Mouse (Mus musculus) stomach, embryonic 16.5 days (tissue): Measurements from ENCODE around the gene Mdh1. TPM values are rescaled to one million over a fixed set of nuclear protein-coding genes. Genes with fewer than 3 reads are reported as not detected.
A peak's percentile ranks its signal among the peaks of the same experiment; 100 is the strongest.

Experiments
- ATAC-seq: fragments of 200-750 bp; cut with Nextera tagmentation; 2 replicates; pipeline ENCODE4 v1.8.0; 2017; ENCODE audit warnings: moderate number of reproducible peaks, moderate TSS enrichment; ENCODE audit not compliant: insufficient read depth, low FRiP score
- H3K27ac ChIP-seq: fragments of 300-500 bp; sonication (generic); 2 replicates; pipeline ENCODE4 v1.5.1; 2014; ENCODE audit warnings: low read length
- H3K27me3 ChIP-seq: fragments of 300-500 bp; sonication (generic); 2 replicates; pipeline ENCODE4 v1.6.1; 2014; ENCODE audit warnings: low read length, control low read depth, mixed read lengths; ENCODE audit not compliant: control insufficient read depth, insufficient read depth
- H3K36me3 ChIP-seq: fragments of 300-500 bp; sonication (generic); 2 replicates; pipeline ENCODE4 v1.6.1; 2014; ENCODE audit warnings: low read length; ENCODE audit not compliant: control insufficient read depth, insufficient read depth
- H3K4me1 ChIP-seq: fragments of 300-500 bp; sonication (generic); 2 replicates; pipeline ENCODE4 v1.6.1; 2014; ENCODE audit warnings: low read length, control low read depth, mixed read lengths; ENCODE audit not compliant: control insufficient read depth, insufficient read depth
- H3K4me2 ChIP-seq: fragments of 300-500 bp; sonication (generic); 2 replicates; pipeline ENCODE4 v1.6.1; 2014; ENCODE audit warnings: low read depth, low read length, mixed read lengths
- H3K4me3 ChIP-seq: fragments of 300-500 bp; sonication (generic); replicated peaks from 2 replicates; pipeline ENCODE4 v1.5.1; 2014; ENCODE audit warnings: mild to moderate bottlenecking, low read length
- H3K9ac ChIP-seq: fragments of 300-500 bp; sonication (generic); 2 replicates; pipeline ENCODE4 v1.6.1; 2014; ENCODE audit warnings: low read length
- H3K9me3 ChIP-seq: fragments of 300-500 bp; sonication (generic); replicated peaks from 2 replicates; pipeline ENCODE4 v1.6.1; 2016; ENCODE audit warnings: low read length, control low read depth; ENCODE audit not compliant: control insufficient read depth
- WGBS: fragments of 180-500 bp; shearing (Covaris S2); extraction: QIAGEN DNeasy Blood & Tissue Kit; methylation state at CpG from one replicate; pipeline ENCODE4 v1.1.7; 2014; 5-methylcytosine and 5-hydroxymethylcytosine counted together
- polyA plus RNA-seq: library from polyadenylated mRNA; unstranded; fragments of >200 nt; fragmentation: Nextera tagmentation; extraction: Ambion mirVana; gene quantifications from 2 replicates; pipeline ENCODE4 v1.2.1, GENCODE M21; 2015

Gene Mdh1
- polyA plus RNA-seq, 1 experiment from 2014 or later = 498 TPM

DNA sequence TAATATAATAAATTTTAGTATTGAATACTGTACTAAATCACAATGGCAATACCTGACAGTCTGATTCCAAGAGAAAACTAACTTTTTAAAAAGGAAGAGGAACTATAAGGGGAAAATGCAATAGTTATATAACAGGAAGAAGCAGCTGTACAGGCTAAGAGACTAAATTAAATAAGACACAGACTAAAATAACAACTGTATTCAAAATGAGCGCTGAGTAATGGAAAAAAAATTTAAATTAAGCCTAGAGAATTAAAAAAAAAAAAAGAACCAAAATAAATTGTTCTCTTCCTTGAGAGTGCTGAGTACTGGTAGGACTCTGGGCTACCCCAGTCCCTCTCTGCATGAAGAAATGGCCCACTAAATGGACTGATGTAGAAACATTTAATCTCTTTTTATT lies 4.4 kb downstream of the Mdh1 start:
- no peak overlapping the region for H3K9ac ChIP-seq
- H3K9me3 ChIP-seq = no peaks in the 10 kb centered on the region
- WGBS = 74% methylated on average over 1 of the region's 1 CpGs
- no peaks in the 10 kb centered on the region; the same call in 1 of the 2 replicates for H3K36me3 ChIP-seq
- H3K27ac ChIP-seq = no peak overlapping the region
- ATAC-seq = no peak
- H3K4me1 ChIP-seq = peaks cover 17% of the 10 kb centered on the region
- H3K27me3 ChIP-seq = no peaks in the 10 kb centered on the region
- no peak overlapping the region for H3K4me2 ChIP-seq
- H3K4me3 ChIP-seq = no peak overlapping the region

DNA sequence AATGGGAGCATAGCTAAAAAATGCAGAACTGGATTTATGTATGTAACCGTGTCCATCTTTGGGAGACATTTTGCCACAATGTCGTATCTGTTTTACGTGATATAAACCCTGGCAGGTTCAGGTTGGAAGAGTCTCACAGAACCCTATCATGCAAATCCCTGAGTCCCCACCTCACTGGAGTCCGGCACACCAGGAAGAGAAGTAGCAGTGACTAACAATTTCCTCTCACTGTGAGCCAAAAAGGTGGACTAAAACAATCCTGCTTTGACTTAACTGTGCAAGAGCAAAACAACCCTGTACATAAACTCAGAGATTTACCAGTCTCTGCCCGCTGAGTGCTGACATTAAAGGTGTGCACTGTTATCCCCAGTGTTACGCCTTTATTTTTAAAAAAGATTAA lies 5.2 kb downstream of the Mdh1 start:
- no peak overlapping the region for H3K4me3 ChIP-seq
- H3K9ac ChIP-seq = no peak overlapping the region
- H3K27me3 ChIP-seq = no peaks in the 10 kb centered on the region
- WGBS = 90% methylated on average over 6 of the region's 6 CpGs
- no peaks in the 10 kb centered on the region; the same call in 1 of the 2 replicates for H3K36me3 ChIP-seq
- no peak overlapping the region for H3K27ac ChIP-seq
- no peak overlapping the region for H3K4me2 ChIP-seq
- H3K9me3 ChIP-seq = no peaks in the 10 kb centered on the region
- ATAC-seq = no peak
- peaks cover 17% of the 10 kb centered on the region for H3K4me1 ChIP-seq

DNA sequence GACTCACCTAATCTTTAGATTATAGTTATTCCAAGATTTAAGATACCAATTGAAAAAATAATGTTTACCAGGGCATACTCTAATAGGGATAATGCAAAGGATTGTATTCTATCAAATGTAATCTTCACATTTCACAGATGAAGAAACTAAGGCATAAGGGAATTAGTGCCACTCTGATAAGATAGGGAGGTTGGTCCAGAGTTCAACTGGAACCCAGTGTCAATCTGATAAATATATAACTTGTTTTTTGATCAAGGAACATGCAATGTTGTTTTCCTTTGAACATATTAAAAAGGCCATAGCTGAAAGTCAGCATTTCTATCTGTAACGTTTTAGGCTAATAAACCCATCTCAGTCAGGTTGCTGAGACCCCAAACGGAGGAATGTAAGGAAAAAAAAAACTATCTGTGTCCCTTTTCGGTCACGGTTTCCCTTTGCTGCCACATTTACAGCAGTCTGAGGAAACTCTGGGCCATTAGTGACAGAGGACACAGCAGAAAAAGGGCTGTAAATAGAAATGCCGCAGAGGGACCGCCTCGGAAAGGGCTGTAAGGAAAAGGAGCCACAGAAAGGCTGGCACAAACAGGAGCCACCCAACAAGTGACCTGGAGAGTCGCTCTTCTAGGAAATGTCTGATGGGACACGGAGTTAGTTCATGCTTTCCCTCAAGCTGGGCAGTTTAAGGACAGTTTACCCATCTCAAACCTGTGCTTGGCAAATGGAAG lies 7.3 kb downstream of the Mdh1 start:
- Histone ChIP-seq H3K9ac (no peak overlapping the region), H3K4me2 (no peak overlapping the region), H3K4me1 (peaks cover 10% of the 10 kb centered on the region), H3K27me3 (no peaks in the 10 kb centered on the region), H3K36me3 (no peaks in the 10 kb centered on the region; the same call in 1 of the 2 replicates), H3K4me3 (no peak overlapping the region), H3K27ac (no peak overlapping the region), H3K9me3 (no peaks in the 10 kb centered on the region)
- 93% methylated on average over 9 of the region's 9 CpGs for WGBS
- no peak for ATAC-seq

DNA sequence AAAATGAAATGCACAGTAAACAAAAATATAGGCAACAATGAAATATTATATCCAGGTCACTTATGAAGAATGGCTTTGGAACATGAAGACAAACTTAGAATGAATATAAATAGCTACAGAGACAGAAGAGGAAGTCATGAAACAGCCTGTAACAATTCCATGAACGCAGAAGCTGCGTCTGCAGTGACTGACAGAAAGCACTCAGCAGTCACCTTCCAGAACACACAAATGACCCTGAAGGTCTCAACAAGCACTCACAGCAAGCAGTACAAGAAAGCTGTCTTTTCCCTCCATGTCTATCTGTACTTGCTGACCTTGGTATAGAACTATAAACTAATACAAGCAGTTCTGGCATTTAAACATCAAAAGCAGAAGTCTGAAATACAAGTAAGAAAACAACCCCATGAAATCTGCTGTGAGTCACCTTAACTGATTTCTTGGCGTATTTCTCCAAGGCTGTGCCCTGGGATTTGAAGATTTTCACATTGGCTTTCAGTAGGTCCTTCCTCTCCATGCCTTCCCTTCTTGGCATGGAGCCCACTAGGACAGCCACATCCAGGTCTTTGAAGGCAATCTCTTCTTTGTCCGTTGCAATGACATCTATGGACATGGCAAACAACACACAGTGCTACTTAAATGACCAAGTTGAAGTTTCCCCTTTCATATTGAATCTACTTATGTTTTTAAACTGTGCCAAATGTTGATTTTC lies 8.4 kb downstream of the Mdh1 start:
- 73% methylated on average over 4 of the region's 4 CpGs for WGBS
- H3K36me3 ChIP-seq = no peaks in the 10 kb centered on the region; the same call in 1 of the 2 replicates

DNA sequence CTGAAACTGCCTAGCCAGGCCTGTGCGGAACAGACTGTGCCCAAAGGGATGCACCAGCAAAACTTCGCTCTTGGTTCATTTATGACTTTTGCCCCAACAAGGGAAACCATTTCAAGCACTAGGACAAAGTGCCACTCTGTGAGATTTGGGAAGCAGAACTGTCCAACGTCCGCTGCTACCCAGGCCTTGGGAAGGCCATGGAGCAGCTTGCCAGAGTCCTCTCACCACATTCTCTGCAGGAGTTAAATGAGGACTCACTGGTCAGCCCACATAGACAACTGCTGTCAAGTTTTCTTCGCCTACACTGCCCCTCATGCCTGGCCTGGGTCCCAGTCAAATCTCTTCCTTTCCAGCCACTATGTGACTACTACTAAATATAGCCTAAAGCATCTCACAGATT lies 10.8 kb downstream of the Mdh1 start:
- H3K27ac ChIP-seq = no peak overlapping the region
- no peak overlapping the region for H3K4me3 ChIP-seq
- no peaks in the 10 kb centered on the region for H3K9me3 ChIP-seq
- H3K4me1 ChIP-seq = no peaks in the 10 kb centered on the region
- H3K9ac ChIP-seq = no peak overlapping the region
- no peak overlapping the region for H3K4me2 ChIP-seq
- no peak for ATAC-seq
- peaks cover 3% of the 10 kb centered on the region for H3K36me3 ChIP-seq
- WGBS = 86% methylated on average over 5 of the region's 5 CpGs
- no peaks in the 10 kb centered on the region for H3K27me3 ChIP-seq

More for the DNA sequence above, 8.4 kb downstream of the Mdh1 start:
- 0 out of 2 replicates have a peak, but pooled peaks cover 2% of the 10 kb centered on the region for H3K4me1 ChIP-seq
- H3K9me3 ChIP-seq = no peaks in the 10 kb centered on the region
- no peak overlapping the region for H3K4me3 ChIP-seq
- no peak for ATAC-seq
- no peak overlapping the region for H3K27ac ChIP-seq
- H3K9ac ChIP-seq = no peak overlapping the region
- H3K27me3 ChIP-seq = no peaks in the 10 kb centered on the region
- H3K4me2 ChIP-seq = no peak overlapping the region

DNA sequence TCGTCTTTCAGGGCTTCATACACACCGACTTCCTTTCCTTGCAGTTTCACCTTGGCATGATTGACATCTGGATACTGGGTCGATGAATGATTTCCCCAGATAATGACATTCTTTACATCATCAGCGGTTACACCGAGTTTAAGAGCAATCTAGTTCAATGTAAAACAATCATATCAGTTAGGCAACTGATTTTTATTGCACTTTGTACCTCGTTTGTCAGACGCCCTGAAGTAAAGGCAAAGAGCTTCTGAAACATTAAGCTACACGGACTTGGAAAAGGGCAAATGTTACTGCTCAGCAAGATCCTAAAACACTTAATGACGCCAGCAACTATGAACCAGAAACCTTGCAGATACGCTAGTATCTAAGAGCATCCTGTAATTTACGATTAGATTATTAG lies 12.4 kb downstream of the Mdh1 start:
- Histone ChIP-seq H3K4me2 (no peak overlapping the region), H3K9ac (no peak overlapping the region), H3K4me3 (no peak overlapping the region), H3K4me1 (no peaks in the 10 kb centered on the region), H3K9me3 (no peaks in the 10 kb centered on the region), H3K27me3 (no peaks in the 10 kb centered on the region), H3K27ac (no peak overlapping the region), H3K36me3 (peaks cover 3% of the 10 kb centered on the region)
- WGBS = 67% methylated on average over 11 of the region's 11 CpGs
- ATAC-seq = no peak

DNA sequence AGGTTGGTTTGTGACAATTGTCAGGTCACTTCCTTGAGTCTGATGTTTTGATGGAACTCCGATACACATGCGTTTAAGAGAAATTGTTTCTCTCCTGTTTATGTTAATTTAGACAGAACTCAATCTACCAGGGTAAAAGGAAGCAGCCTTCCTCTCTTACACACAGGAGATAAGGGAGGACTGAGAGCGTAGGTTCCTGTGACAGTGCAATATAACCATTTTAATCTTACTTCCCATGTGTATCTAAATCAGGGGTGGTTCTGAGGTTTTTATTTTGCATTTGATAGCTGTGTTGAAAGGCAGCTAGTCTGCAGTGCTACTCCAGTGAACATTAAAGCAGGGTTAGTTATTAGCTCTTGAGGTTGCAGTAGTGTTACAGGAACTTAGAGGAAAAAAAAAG lies 20.1 kb downstream of the Mdh1 start:
- 57% methylated on average over 3 of the region's 3 CpGs for WGBS
- Histone ChIP-seq H3K36me3 (no peaks in the 10 kb centered on the region), H3K9me3 (no peaks in the 10 kb centered on the region), H3K9ac (no peak overlapping the region), H3K4me1 (no peaks in the 10 kb centered on the region), H3K27ac (no peak overlapping the region), H3K4me3 (no peak overlapping the region), H3K4me2 (no peak overlapping the region), H3K27me3 (no peaks in the 10 kb centered on the region)
- ATAC-seq = no peak

DNA sequence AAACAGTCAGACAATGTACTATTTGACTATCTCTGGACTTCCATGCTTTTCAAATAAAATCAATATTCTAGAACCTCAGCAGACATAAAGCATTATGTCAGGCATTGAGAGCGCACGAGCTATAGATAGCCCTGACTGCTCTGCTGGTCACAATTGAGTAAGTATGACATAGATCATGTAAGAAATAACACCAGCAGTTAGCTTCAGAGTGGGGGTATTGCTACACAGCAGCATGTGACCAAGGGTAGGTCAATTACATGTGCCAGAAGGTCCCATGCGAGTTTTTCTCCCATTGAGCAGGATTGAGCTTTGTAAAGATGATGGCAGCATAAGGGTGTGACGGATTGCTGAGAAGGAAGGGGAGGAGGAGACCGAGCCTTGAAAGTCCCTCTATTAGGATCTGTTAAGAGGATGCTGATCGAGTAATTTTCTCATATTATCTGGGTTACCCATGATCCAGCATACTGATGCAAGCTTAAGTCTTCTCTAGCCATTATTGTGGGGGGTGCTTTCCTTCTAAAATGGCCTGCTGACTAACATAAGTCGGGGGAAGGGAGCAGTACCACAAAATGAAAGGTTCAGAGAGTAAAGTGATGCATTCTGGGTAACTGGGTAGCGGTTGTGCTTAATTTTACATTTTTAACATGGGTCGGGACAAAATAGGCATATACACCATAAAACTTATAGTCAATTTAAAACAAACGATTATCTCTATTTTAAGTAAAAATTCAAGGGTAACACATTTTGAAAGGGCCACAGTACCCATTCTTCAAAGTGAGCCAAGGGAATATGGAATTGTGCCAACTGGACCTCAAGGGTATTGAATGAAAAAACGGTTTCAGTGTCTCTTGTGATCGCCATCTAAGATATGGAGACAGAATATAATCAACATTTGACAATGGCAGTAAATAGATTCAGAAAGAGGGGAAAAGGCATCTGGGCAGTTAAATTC lies 21.7 kb downstream of the Mdh1 start:
- 0 out of 2 replicates have a peak, but pooled peaks have one; percentile 7 for ATAC-seq
- no peaks in the 10 kb centered on the region for H3K9me3 ChIP-seq
- peak overlapping the region; percentile 5; the same call in 1 of the 2 replicates for H3K4me2 ChIP-seq
- H3K4me3 ChIP-seq = no peak overlapping the region
- WGBS = 78% methylated on average over 12 of the region's 12 CpGs
- H3K9ac ChIP-seq = no peak overlapping the region
- no peaks in the 10 kb centered on the region for H3K36me3 ChIP-seq
- no peaks in the 10 kb centered on the region for H3K4me1 ChIP-seq
- H3K27ac ChIP-seq = peak overlapping the region; percentile 4; the same call in 1 of the 2 replicates
- no peaks in the 10 kb centered on the region for H3K27me3 ChIP-seq
